Mouse (Mus musculus): ENCODE data around the gene Dnase1l2.

DNA sequence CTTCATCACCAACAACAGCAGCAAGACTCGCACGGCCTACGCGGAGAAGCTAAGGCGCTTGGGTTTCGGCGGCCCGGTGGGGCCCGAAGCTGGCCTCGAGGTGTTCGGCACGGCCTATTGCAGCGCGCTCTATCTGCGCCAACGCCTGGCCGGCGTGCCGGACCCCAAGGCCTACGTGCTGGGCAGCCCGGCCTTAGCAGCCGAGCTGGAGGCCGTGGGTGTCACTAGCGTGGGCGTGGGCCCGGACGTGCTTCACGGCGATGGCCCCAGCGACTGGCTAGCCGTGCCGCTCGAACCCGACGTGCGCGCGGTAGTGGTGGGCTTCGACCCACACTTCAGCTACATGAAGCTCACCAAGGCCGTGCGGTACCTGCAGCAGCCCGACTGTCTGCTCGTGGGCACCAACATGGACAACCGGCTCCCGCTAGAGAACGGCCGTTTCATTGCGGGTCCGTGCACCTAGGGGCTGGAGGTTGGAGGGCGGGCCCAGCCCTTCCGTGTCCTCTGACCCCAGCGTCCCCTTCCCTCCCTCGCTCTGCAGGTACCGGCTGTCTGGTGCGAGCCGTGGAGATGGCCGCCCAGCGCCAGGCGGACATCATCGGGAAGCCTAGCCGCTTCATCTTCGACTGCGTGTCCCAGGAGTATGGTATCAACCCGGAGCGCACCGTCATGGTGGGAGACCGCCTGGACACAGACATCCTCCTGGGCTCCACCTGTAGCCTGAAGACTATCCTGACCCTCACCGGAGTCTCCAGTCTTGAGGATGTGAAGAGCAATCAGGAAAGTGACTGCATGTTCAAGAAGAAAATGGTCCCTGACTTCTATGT lies 28.0 kb upstream of the Dnase1l2 start:
- no peak for TF ChIP-seq CTCF (IDR thresholded peaks at IDR 0.05; ENCODE audit: extremely low read depth, insufficient read depth, low read length)
- TF ChIP-seq POLR2A (IDR thresholded peaks at IDR 0.05; ENCODE audit: extremely low read depth, insufficient read depth, low read length) = no peak
